Mouse (Mus musculus): ENCODE results near the gene Grhpr. TPM values are rescaled to one million over a fixed set of nuclear protein-coding genes. Genes with fewer than 3 reads are reported as not detected.

Grhpr gene
- total and polyA plus RNA-seq, 3 experiments, result 27.3 to 76.4 TPM; not detected in 1

GRCm38 (mm10) chr4:45019009-45019408 lies 37.8 kb downstream of the Grhpr start:
- H3K4me3 ChIP-seq (ENCODE audit: control insufficient read depth in 1 of 2, insufficient read depth in 1 of 2, low read depth in 2 of 2, low read length in 2 of 2), result peak overlapping the region; percentile 91 to 92
- peak; percentile 45 for DNase-seq (ENCODE audit: low read depth, low spot score)
- peak overlapping the region; percentile 81 for H3K9ac ChIP-seq (ENCODE audit: control insufficient read depth, low read depth, low read length, poor library complexity, severe bottlenecking)
- no peak overlapping the region for H3K27ac ChIP-seq (ENCODE audit: control insufficient read depth, low read depth, low read length)
- H3K4me1 ChIP-seq (ENCODE audit: control insufficient read depth in 1 of 2, insufficient read depth in 2 of 2, low read length in 2 of 2), result peaks cover under 1 to 28% of the 10 kb centered on the region in 2 experiments
- H3K9me3 ChIP-seq (replicated peaks; ENCODE audit: insufficient read depth, low read length), result no peaks in the 10 kb centered on the region
- peaks cover 0 to 23% of the 10 kb centered on the region in 2 experiments; a peak in 2 of 4 replicates for H3K36me3 ChIP-seq (ENCODE audit: control insufficient read depth in 1 of 2, insufficient read depth in 2 of 2, low read length in 2 of 2)
- TF ChIP-seq BHLHE40 (IDR thresholded peaks at IDR 0.05; ENCODE audit: borderline replicate concordance, low read depth, low read length), result no peak
- H3K79me2 ChIP-seq (ENCODE audit: control insufficient read depth, insufficient read depth, low read length, poor library complexity), result peaks cover 22% of the 10 kb centered on the region
- H3K27me3 ChIP-seq (ENCODE audit: control insufficient read depth in 1 of 2, insufficient read depth in 2 of 2, low read length in 2 of 2), result no peaks in the 10 kb centered on the region

- H3K36me3 ChIP-seq (ENCODE audit: control insufficient read depth in 1 of 2, insufficient read depth in 2 of 2, low read length in 2 of 2), result no peaks in the 10 kb centered on the region; a peak in 1 of 4 replicates
- H3K4me3 ChIP-seq (ENCODE audit: control insufficient read depth in 1 of 2, insufficient read depth in 1 of 2, low read depth in 2 of 2, low read length in 2 of 2), result no peak overlapping the region
- H3K9me3 ChIP-seq (replicated peaks; ENCODE audit: insufficient read depth, low read length), result no peaks in the 10 kb centered on the region
- no peak for DNase-seq (ENCODE audit: low read depth, low spot score)
- H3K9ac ChIP-seq (ENCODE audit: control insufficient read depth, low read depth, low read length, poor library complexity, severe bottlenecking), result no peak overlapping the region
- no peak overlapping the region for H3K27ac ChIP-seq (ENCODE audit: control insufficient read depth, low read depth, low read length)
- H3K79me2 ChIP-seq (ENCODE audit: control insufficient read depth, insufficient read depth, low read length, poor library complexity), result peaks cover 2% of the 10 kb centered on the region; the same call in 1 of the 2 replicates
- H3K27me3 ChIP-seq (ENCODE audit: control insufficient read depth in 1 of 2, insufficient read depth in 2 of 2, low read length in 2 of 2), result no peaks in the 10 kb centered on the region
- TF ChIP-seq BHLHE40 (IDR thresholded peaks at IDR 0.05; ENCODE audit: borderline replicate concordance, low read depth, low read length), result no peak
- TF ChIP-seq MYB (IDR thresholded peaks at IDR 0.05; ENCODE audit: low read depth, low read length), result no peak
- no peak for TF ChIP-seq ZMIZ1 (IDR thresholded peaks at IDR 0.05; ENCODE audit: low read depth, low read length)
- H3K4me1 ChIP-seq (ENCODE audit: control insufficient read depth in 1 of 2, insufficient read depth in 2 of 2, low read length in 2 of 2), result no peaks in the 10 kb centered on the region
These were observed 45.3 kb downstream of the Grhpr start for GRCm38 (mm10) chr4:45026459-45026858.

GRCm38 (mm10) chr4:45032586-45032985 lies 51.4 kb downstream of the Grhpr start:
- H3K27ac ChIP-seq (ENCODE audit: control insufficient read depth, low read depth, low read length), result no peak overlapping the region
- peaks cover 0 to 2% of the 10 kb centered on the region in 2 experiments; a peak in 3 of 4 replicates for H3K36me3 ChIP-seq (ENCODE audit: control insufficient read depth in 1 of 2, insufficient read depth in 2 of 2, low read length in 2 of 2)
- no peak for DNase-seq (ENCODE audit: low read depth, low spot score)
- no peak overlapping the region for H3K9ac ChIP-seq (ENCODE audit: control insufficient read depth, low read depth, low read length, poor library complexity, severe bottlenecking)
- no peaks in the 10 kb centered on the region for H3K9me3 ChIP-seq (replicated peaks; ENCODE audit: insufficient read depth, low read length)
- no peak for TF ChIP-seq GATA1 (IDR thresholded peaks at IDR 0.05; ENCODE audit: low read depth, low read length)
- no peak for TF ChIP-seq ZKSCAN1 (IDR thresholded peaks at IDR 0.05; ENCODE audit: low read depth, low read length)
- TF ChIP-seq JUND (IDR thresholded peaks at IDR 0.05; ENCODE audit: low read depth, low read length), result no peak
- no peak for TF ChIP-seq RCOR1 (IDR thresholded peaks at IDR 0.05; ENCODE audit: low read depth, low read length)
- TF ChIP-seq MAZ (IDR thresholded peaks at IDR 0.05; ENCODE audit: low read depth, low read length), result no peak
- TF ChIP-seq HCFC1 (IDR thresholded peaks at IDR 0.05; ENCODE audit: low read depth, low read length), result no peak
- TF ChIP-seq ZC3H11A (IDR thresholded peaks at IDR 0.05; ENCODE audit: low read depth, low read length), result no peak
- no peak for TF ChIP-seq GABPA (IDR thresholded peaks at IDR 0.05; ENCODE audit: low read depth, low read length)
- TF ChIP-seq CHD1 (IDR thresholded peaks at IDR 0.05; ENCODE audit: low read depth, low read length), result no peak
- TF ChIP-seq ZMIZ1 (IDR thresholded peaks at IDR 0.05; ENCODE audit: low read depth, low read length), result no peak
- no peak for TF ChIP-seq POLR2AphosphoS5 (IDR thresholded peaks at IDR 0.05; ENCODE audit: borderline replicate concordance, low read depth, low read length)
- no peak for TF ChIP-seq UBTF (IDR thresholded peaks at IDR 0.05; ENCODE audit: borderline replicate concordance, insufficient read depth, low read depth, low read length)
- TF ChIP-seq RAD21 (IDR thresholded peaks at IDR 0.05; ENCODE audit: low read depth, low read length), result no peak
- TF ChIP-seq MYC (IDR thresholded peaks at IDR 0.05; ENCODE audit: low read depth, low read length), result no peak
- no peak overlapping the region for H3K4me3 ChIP-seq (ENCODE audit: control insufficient read depth in 1 of 2, insufficient read depth in 1 of 2, low read depth in 2 of 2, low read length in 2 of 2)
- peaks cover 0 to 9% of the 10 kb centered on the region in 2 experiments; a peak in 2 of 4 replicates for H3K4me1 ChIP-seq (ENCODE audit: control insufficient read depth in 1 of 2, insufficient read depth in 2 of 2, low read length in 2 of 2)
- H3K27me3 ChIP-seq (ENCODE audit: control insufficient read depth in 1 of 2, insufficient read depth in 2 of 2, low read length in 2 of 2), result no peaks in the 10 kb centered on the region
- no peaks in the 10 kb centered on the region for H3K79me2 ChIP-seq (ENCODE audit: control insufficient read depth, insufficient read depth, low read length, poor library complexity)

Measured in MEL (cell line).